Mouse (Mus musculus) CD4-positive, CD25-positive, alpha-beta regulatory T cell, adult 2 months (primary cell): ENCODE data around the gene Cyp4a31.
"Not testable (repeated sequence)": the region's sequence is repeated elsewhere in the genome, so short reads cannot be mapped to it uniquely, and the experiment has no call there.

Source experiments
- DNase-seq: peaks from one replicate; pipeline ENCODE4 v3.0.0-alpha.2; 2012; ENCODE audit warnings: low read depth, low spot score

Gene Cyp4a31

DNA sequence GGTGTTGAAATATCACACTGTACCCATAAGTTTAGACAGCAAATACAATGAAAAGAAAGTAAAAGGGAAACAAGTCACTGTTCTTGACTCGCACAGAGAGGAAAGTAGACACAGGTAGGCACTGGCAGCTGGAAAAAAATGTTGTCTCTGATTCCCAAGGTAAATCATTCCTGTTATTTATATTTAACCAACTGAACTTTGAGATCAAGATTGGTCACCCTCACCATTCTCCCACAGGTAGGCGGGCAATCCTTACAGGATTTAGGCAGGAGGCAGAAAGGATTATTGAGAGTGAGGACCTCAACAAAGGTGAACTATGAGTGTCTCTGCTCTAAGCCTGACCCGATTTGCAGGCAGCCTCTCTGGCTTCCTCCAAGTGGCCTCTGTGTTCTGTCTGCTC is at the start of gene Cyp4a31:
Gene Cyp4a31, plus strand, starts transcription at position 249 of the 400 bp plus-strand sequence.
- no peak for DNase-seq

DNA sequence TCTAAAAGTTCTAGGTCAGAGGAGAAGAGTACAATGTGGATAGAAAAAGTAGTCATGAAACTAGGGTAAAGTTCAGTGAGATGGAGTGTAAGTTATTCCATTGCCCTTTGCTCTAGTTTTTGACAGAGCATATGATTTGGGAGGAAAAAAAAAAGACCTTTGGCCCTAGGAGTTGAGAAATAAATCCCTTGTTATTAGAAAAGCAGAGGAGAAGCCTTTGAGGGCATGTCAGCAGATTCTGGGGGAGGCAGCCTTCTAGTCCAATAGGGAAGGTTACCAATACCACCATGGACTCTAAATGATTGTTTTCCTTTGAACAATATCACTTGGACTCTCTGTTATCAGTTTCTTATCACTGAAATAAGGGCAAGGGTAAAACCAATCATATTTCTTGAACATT is 49.5 kb upstream of the Cyp4a31 start:
- DNase-seq, result not testable (repeated sequence)

DNA sequence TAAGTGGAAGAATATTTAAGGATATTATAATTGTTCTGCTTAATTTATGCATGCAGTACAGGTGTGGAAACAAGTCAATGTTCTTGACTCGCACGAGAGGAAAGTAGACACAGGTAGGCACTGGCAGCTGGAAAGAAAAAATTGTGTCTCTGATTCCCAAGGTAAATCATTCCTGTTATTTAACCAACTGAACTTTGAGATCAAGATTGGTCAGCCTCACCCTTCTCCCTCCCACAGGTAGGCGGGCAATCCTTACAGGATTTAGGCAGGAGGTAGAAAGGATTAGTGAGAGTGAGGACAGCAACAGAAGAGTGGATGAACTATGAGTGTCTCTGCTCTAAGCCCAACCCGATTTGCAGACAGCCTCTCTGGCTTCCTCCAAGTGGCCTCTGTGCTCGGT is 45.4 kb upstream of the Cyp4a31 start, which contains the start of gene Cyp4a10:
Gene Cyp4a10, plus strand, starts transcription at position 265 of the 400 bp plus-strand sequence.
- not testable (repeated sequence) for DNase-seq

DNA sequence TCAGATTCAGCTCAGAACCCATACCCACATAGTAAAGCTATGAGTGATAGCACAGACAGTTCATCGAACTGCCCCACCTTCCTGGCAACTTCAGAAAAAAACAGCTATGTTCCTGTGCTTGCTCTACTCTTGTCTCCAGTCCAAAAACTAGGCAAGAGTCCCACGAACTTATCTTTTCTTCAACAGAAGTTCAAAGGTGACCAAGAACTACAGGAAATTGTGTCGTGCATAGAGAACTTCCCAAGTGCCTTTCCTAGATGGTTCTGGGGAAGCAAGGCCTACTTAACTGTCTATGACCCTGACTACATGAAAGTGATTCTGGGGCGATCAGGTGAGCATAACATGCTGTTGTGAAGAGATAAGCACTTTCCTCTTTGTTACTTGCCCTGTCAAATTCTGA is 44.0 kb upstream of the Cyp4a31 start:
- no peak for DNase-seq

DNA sequence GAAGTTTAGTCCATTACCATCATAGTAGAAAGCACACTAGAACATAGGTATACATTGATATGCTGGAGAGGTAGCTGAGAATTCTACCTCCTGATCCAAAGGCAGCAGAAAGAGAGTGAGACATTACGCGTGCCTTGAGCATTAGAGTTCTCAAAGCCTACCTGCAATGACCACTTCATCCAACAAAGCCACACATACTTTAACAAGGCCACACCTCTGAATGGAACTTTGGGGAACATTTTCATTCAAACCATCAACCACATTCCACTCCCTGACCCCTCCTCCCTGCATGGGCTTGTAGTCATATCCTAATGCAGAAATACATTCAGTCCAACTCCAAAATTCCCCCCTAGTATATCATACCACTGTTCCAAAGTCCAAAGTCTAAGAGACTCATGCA is 41.7 kb upstream of the Cyp4a31 start:
- DNase-seq, result no peak

DNA sequence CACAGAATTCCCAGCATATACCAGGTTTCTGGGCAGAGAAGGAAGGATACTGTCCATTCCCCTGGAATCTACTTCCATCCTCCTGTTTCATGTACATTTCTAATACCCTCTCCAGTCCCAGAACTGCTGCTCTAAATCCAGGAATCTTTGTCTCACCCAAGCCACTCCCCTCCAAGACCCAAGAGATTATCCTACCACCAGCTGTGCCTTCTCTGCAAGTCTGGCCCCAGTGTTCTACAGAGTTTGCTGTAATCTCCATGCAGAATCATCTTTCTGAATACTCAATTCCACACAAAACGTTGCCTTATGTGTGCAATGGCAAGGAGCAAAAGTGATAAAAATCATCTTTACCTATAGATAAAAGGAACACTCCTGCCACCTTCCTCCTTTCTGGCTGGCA is 18.3 kb upstream of the Cyp4a31 start:
- DNase-seq, result no peak

DNA sequence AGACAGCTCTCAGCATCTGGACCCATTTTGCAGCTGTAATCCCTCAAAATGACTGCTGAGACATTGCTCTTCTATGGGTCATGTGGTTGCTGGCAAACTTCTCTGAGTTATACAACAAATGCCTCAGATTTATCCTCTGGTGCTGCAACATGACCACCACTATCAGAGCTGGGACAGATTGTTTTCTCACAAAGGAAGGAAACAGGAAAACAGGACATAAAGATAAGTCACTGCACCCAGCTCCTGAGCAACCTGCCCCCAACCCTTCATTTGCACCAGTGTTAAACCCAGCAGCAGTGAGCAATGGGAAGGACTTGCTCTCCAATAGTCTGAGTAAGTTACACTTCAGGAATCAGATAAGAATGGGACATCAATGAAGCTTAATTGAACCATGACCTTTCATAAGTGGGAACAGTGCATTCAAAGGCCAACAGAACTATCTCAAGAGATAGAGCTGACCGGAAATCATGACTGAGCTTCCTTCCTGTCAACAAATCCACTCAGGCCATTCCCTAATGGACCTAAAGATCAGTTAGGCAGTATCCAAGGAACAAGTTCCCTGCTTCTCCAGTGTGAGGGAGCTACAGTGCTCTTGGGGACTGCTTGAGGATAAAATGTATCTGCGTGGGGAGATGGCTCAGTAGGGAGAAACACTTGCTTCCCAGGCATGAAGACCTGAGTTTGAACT is 17.2 kb upstream of the Cyp4a31 start:
- DNase-seq, result no peak

DNA sequence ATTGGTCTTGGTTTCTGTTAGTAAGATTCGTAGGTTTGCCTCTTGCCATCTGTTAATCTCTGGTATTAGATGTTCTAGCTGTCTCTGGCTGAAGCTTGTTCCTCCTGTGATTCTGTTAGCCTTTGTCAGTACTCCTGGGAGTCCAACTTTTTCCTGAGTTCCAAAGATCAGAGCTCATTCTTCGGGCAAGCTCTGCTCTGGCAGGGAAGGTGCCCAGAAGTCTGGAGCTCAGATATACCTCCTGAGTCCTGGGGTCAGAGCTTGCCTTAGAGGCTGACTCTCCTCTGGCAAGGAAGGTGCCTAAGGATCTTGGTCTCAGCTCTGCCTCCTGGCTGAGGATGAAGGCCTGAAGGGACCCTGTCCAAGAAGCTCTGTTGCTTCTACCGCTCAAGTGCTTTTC is 10.7 kb upstream of the Cyp4a31 start:
- no peak for DNase-seq

DNA sequence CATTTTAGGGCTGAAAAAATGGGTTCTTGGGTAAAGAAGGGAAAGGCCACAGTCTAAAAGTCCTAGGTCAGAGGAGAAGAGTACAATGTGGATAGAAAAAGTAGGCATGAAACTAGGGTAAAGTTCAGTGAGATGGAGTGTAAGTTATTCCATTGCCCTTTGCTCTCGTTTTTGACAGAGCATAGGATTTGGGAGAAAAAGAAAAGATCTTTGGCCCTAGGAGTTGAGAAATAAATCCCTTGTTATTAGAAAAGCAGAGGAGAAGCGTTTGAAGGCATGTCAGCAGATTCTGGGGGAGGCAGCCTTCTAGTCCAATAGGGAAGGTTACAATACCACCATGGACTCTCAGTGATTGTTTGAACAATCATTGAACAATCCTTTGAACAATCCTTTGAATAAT is 7.9 kb upstream of the Cyp4a31 start:
- no peak for DNase-seq

DNA sequence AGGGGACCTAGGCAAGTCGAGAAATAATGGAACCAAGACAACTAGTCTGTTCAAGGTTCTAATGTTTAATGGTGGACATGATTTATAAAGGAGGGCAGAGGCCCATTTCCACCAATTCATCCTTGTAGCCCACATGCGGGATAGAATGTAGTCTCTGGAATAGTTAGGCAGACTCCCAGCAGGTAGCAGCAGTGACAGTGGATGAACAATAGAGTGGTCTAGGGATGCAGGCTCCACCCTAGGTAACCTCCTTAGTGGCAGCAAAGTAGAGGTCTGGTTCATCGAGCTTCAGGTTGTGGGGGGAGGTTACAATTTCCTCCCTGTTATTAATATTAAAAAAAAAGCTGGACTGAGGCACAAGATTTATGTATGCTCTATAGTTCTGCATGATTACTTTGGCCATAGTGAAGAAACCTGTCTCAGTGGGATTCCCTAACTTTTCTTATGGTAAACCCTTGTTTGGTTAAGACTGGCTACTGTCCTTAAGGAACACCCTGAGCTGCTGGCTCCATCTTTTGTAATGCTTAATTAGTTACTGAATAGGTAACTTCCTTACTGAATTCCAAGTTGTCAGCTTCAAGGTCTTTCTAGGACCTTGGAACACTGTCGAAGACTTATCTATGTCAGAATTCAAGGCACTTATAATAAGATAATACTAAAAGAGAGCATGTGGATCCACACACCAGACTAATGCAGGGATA is 5.4 kb upstream of the Cyp4a31 start:
- DNase-seq, result no peak

DNA sequence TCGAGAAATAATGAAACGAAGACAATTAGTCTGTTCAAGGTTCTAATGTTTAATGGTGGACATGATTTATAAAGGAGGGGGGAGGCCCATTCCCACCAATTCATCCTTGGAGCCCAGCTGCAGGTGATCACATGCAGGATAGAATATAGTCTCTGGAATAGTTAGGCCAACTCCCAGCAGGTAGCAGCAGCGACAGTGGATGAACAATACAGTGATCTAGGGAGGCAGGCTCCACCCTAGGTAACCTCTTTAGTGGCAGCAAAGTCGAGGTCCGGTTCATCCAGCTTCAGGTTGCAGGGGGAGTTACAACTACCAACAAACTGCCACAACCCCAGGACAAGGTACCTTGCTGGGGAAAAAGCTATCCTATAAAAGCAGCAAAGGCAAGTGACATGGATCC is 2.2 kb upstream of the Cyp4a31 start:
- DNase-seq, result not testable (repeated sequence)

DNA sequence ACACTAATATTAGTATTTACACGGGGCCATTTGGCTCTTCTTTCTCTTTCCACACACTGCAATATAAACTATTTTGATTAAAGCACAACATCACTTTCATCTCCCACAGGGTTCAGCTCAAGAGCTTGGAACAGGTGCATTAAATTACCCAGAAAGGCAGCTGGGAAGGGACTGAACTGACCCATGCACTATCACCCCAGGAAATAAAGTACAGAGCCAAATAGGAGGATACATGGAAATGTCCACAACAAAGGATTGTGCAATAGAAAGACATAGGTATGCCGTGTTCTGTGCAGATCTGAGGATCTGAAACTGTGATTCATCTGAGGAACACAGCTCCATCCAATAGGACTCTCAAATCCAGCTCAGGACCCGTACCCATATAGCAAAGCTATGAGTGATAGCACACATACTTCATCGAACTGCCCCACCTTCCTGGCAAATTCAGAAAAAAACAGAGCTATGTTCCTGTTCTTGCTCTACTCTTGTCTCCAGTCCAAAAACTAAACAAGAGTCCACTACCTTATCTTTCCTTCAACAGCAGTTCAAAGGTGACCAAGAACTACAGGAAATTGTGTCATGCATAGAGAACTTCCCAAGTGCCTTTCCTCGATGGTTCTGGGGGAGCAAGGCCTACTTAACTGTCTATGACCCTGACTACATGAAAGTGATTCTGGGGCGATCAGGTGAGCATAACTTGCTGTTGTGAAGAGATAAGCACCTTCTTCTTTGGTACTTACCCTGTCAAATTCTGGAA is 1.2 kb downstream of the Cyp4a31 start:
- not testable (repeated sequence) for DNase-seq

DNA sequence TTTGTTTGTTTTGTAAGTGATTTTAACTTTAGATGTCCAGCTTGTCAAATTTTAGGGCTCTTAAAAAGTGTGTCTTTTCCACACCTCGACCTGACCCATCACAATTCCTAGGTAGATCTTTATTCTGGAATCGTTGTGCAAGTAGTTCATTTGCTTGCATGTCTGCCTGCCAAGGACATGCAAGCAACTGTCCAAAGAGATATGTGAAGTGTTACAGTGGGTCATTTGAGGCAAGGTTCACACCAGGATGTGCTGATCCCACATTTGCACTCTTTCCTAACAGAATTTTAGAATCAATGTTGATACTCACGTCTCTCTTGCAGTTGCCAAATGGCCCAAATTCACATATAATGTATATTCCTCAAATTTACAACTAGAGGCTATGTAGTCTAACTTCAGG is 11.8 kb downstream of the Cyp4a31 start:
- DNase-seq, result no peak

DNA sequence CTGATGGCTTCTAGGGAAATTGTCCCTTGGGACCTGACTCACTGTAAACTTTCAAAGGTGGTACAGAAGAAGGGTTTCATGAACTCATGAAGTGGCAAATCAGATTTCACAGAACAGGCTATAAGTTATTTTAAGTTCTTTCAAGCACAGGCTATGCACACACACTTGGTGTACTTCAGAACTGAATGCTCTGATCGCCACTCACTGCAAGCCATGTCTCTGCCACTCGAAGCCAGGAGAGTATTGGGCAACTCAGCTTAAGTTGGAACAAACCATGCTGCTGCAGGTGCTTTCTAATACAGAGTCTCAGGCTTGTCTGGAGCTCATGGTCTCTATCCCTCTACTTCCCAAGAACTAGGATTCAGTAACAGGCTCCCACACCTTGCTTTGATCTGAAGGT is 12.3 kb downstream of the Cyp4a31 start:
- DNase-seq, result no peak

DNA sequence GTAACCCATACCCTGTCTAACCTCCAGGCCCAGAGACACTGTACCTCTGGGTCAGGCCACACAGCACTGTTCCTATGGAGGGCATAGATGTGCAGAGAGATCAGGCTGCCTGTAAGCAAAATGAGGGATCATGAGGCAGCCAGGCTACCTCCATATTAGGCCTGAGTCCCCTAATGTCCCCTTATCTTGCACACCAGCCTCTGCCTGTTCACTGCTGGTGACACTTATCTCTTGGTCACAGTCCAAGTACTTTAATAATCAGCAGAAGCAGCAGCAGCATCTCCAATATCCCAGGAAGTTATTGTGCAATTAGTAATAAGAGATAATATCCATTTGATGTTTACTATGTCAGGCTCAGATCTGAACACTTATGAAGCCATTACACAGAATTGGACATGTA is 19.6 kb downstream of the Cyp4a31 start:
- no peak for DNase-seq

DNA sequence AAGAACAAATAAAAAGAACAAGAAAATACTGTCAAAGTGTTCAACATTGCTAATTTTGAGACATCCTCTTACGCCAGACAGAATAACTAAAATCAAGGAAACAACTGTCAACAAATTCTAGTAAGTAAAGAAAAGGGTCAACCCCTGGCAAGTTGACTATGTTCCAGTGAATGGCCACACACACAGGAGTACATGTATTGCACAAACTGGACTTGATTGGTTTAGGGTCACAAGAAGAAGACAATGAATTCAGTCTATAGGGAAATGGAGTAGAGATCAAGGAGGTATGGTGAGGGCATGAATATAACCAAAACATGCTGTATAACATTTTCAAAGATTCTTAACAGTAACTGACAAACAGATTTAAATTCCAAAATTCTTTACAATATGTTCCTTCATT is 32.9 kb downstream of the Cyp4a31 start:
- no peak for DNase-seq

DNA sequence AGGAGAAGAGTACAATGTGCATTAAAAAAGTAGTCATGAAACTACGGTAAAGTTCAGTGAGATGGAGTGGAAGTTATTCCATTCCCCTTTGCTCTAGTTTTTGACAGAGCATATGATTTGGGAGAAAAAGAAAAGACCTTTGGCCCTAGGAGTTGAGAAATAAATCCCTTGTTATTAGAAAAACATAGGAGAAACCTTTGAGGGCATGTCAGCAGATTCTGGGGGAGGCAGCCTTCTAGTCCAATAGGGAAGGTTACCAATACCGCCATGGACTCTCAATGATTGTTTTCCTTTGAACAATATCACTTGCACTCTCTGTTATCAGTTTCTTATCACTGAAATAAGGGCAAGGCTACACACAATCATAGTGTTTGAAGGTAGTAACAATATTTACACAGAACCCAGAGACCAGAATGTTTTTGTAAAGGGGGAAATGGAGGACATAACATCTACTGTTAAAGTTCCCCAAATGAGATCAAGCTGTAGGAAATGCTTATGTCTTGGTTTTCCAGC is 33.4 kb downstream of the Cyp4a31 start:
- no peak for DNase-seq

DNA sequence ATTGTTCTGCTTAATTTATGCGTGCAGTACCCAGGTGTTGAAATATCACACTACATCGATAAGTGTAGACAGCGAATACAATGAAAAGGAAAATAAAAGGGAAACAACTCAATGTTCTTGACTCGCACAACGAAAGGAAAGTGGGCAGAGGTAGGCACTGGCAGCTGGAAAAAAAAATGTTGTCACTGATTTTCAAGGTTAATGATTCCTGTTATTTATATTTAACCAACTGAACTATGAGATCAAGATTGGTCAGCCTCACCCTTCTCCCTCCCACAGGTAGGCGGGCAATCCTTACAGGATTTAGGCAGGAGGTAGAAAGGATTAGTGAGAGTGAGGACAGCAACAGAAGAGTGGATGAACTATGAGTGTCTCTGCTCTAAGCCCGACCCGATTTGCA is 37.2 kb downstream of the Cyp4a31 start, which contains the start of gene Cyp4a32:
Gene Cyp4a32, plus strand, starts transcription at position 359 of the 400 bp plus-strand sequence.
- not testable (repeated sequence) for DNase-seq

DNA sequence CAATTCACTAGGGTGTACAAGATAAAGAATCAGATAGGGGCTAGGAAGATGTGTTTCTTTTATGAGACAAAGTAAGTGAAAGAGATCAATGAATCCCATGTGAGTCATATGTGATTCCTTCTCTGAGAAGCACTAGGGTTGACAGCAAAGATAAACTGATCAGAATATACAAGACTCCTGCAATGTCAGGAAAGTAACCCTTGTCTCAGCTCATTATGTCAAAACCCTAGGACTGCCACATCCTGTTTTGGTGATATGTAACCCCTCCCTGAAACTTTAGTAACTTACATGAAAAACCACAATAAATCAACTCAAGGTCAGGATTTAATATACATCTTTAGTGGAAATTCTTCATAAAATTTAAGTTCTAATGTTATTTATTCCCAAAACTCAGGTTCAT is 50.6 kb downstream of the Cyp4a31 start:
- DNase-seq, result no peak

DNA sequence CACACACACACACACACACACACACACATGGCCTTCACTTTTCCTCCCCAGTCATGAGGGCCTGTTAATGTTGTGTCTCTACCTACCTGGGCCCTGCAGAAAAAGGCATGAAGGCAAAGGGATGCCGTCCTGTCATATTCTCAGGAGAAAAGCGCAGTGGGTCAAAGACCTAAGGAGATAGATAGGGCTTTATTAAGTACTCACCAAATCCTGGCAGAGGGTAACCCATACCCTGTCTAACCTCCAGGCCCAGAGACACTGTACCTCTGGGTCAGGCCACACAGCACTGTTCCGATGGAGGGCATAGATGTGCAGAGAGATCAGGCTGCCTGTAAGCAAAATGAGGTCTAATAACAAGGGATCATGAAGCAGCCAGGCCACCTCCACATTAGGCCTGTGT is 62.1 kb downstream of the Cyp4a31 start:
- not testable (repeated sequence) for DNase-seq
